Mouse (Mus musculus) erythroblast, adult 5-6 weeks (primary cell): ENCODE results near the gene Ophn1. TPM values are rescaled to one million over a fixed set of nuclear protein-coding genes. Genes with fewer than 3 reads are reported as not detected.

Experiments used
- ATAC-seq: replicated peaks from 2 replicates; pipeline ENCODE4 v1.8.0; 2016; ENCODE audit warnings: moderate number of reproducible peaks, mild to moderate bottlenecking, moderate TSS enrichment, inconsistent platforms; ENCODE audit not compliant: poor library complexity, low FRiP score, severe bottlenecking
- total RNA-seq, 2 experiments: library from RNA; stranded (forward) in 1 of 2; stranded (reverse) in 1 of 2; fragments of 150-400 nt in 1 of 2; fragments of 200-764, 138-1000 nt in 1 of 2; gene quantifications; 2 replicates each; pipeline versions ENCODE4 v1.2.3 to v1.2.4; 2015 to 2017; ENCODE audit warnings: low replicate concordance in 2 of 2

The Ophn1 gene
- total RNA-seq, 2 experiments from 2014 or later = 0.34 to 3.3 TPM

DNA sequence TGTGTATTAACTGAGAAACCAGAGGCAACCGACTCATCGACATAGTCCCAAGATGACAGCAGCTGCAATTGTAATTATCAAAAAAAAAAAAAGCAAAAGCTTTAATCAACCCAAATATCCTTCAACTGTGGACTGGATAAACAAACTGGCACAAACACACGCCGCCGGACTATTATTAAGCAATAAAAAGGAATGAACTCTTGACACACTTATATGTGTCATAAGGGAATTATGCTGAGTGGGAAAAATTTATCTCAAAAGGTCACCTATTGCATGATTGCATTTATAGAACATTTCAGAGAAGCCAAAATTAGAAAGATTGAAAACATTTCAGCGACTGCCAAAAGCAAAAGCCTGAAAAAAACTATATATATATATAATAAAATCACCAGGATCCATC is 40.0 kb downstream of the Ophn1 start:
- ATAC-seq = no peak

DNA sequence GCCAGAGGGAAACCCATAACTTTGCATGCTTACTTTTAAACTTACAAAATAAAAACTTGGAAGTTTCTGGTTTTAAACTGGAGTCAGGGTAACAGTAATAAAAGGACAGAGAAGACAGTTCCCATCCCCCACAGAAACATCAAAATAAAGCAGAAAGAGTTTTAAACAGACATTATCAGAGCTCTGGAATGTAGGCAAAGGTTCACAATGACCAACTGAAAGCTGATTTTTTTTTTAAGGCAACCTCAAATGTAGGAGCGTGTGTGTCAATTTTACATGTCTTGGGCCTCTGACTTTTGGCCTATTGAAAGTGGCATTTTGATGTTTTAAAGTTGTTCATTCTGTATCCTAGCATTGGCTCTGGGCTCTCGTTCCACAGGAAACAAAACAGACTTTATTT is 49.2 kb downstream of the Ophn1 start:
- ATAC-seq = no peak

DNA sequence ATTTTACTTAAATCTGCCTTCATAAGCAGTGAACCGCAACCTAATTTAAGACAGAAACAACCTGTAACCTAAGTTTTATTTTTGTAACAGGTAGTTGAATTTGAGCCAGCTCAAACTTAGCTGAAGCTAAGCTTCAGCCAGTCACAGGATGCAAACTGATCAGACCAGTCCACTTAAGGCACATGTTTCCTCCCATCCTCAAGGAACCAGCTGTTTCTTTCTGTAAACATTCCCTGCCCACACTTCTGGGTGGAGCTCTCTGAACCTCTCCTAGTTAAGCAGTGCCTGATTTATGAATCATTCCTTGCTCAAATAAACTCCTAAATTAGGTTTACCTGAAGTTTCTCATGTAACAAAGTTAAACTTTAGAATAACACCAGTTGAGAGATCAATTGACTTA is 54.8 kb downstream of the Ophn1 start:
- no peak for ATAC-seq

DNA sequence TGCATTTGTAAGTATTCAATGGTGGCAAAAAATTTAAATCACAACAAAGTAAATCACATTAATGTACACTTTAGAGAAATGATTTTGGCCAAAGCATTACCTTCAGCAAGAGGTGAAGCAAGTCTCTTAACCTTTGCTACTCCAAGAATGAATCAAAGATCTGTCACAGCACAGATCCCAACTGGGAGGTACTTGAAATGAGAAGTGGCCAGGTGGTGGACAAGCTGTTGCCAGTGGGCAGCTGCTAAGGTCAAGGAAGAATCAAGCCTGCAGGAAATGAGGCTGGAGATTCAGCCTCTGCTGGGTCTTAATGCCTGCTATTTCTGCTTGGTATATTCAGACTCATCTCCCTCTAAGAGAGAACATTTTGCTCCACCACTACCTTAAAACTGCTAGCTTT is 87.0 kb downstream of the Ophn1 start:
- no peak for ATAC-seq

DNA sequence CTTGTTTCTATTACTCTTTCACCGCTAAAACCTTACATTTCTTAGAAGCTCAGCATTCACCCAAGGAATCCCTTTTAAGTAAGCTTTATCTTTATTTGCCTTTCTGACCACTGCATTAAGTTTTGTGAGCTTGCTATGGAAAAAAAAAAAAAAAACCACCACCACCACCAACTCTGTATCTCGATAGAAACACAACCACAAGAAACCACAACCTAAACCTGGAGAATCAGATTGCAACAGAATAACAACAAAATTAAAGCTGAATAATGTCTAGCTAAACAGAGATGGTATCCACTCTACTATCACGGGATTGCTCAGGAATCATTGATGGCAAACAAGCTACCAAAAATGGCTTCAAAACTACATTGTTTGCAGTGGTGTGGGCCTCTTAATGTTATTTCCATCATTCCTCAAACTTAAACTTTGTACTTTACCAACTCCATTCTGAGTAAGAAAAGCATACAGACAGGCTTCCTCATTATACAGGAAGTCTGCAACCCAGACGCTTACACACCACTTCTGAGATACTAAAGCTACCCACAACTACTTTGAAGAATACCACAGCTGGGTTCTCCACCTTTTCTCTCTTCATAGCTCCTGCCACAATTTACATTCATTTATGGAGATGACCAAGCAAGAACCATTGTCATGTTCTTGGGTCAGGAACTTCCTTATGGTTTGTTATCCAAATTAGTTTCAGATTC is 116.4 kb downstream of the Ophn1 start:
- no peak for ATAC-seq

DNA sequence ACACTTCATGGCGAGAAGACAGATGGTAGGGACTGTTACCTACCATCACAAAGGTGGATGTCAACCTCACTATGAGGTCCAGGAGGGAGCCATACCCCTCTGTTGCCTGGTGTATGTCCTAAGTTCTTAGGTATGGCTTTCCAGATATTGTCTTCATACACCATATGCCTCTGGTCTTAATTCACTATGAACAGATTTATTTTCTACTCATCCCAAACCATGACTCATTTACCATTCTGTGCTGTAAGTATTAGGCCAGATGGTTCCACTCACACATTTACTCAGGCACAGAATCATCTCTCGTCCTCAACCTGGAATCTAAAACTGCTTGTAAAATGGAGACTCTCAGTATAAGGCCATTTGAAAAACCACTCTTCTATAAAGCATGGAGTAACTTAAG is 135.7 kb downstream of the Ophn1 start:
- no peak for ATAC-seq

DNA sequence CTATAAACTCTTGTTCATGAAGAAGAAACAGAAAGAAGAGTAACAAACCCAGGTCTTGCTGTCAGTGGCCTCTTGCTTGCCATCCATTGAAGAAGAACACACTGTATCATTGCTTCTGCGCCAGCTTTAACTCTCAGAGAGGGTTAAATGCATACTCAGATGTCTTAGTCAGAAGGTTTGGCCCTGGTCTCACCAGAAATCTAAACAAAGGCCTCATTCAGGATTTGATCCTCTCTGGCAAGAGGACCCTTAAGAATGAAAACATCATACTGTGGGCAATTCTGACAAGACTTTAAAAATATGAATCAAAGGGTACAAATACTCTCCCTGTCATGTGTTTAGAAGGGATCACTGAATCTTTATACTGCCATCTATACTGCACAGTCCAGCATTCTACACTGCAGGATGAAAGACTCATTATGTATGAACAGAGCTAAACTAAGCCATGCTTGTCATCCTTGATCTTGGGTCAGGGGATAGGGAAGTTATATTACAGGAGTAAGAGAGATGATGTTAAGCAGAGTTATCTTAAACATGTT is 139.5 kb downstream of the Ophn1 start:
- ATAC-seq = no peak

DNA sequence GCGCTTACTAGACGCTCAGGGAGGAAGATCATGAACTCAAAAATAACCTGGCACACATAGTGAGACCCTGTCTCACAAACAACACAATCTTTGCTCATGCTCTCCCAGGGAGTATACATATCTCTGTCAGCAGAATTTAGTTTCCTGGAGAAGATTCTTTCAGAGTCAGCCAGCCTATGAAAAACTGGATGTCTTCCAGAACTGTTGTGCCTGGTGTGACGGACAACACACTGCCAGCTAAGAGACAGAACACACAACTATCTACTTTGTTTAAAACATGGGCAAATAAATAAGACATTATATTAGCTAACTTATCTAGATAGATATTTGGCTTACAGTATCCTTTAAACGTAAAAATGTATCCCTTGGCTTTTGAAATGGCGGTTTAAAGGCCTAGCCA is 154.1 kb downstream of the Ophn1 start:
- no peak for ATAC-seq

DNA sequence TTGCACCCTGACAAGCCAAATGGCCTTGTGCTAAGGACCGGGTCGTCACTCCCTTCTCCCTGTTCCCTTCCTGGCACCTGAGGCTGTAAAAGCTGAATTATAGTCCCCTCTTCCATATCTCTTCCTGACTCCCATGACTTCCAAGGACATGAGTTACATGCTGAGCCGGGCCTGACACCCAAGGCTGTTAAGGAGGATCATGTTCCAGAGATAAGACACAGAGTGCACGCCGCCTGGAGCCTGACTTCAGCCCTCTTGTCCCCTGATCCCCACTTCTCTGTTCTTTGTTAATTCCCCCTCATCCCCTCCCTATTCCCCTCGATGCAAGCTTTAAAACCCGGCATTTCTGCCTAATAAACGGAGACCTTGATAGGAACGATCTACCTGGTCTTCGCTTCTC is 167.8 kb downstream of the Ophn1 start:
- no peak for ATAC-seq

DNA sequence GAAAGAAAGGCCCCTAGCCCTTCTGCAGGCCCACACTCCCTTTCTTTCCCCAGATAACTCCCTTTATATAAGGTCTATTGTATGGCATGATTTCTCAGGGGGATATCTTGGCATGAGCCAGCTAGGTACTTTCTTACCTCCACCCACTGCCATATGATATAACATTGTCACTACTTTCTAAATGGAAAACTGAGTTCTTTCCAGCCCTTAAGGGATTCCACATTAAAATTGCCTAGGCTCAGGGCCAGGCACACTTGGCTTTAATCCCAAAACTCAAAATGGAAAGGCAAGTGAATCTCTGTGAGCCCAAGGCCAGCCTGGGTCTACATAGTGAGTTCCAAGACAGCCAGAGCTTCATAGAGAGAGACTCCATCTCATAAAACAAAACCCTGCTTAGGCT is 183.1 kb downstream of the Ophn1 start:
- ATAC-seq = no peak

DNA sequence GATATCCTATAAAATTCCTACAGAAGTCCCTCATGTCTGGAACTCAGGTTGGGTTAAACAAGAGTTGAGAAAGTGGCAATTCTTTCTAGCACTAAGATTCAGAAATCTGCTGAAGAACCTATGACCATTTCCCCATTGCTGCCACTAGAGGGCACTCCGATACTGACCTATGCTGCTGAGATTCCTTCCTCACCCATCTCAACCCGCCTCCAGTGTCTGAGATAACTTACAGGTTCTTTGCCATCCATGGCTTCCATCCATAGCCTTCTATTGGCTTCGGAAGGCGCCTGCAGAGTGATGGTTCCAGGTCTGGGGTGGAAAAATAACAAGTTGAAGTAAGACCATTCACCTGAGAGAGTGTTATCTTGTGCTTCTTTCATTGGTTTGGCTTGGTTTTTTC is 189.2 kb downstream of the Ophn1 start:
- no peak for ATAC-seq

DNA sequence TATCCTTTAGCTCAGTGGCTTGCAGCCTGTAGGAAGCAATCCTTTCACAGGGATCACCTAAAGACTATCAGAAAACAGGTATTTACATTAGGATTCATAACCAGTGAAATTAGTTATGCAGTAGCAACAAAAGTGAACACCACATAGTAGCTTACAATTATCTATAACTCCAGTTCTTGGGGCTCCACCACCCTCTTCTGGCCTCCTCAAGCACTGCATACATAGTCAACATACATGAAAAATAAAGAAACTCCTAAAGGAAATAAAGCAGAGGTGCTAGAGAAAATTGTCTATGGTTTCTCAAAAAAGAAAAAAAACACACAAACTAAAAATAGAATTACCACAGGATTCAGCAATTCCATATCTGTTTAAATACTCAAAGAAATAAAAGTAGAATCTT is 208.2 kb downstream of the Ophn1 start:
- ATAC-seq = no peak

DNA sequence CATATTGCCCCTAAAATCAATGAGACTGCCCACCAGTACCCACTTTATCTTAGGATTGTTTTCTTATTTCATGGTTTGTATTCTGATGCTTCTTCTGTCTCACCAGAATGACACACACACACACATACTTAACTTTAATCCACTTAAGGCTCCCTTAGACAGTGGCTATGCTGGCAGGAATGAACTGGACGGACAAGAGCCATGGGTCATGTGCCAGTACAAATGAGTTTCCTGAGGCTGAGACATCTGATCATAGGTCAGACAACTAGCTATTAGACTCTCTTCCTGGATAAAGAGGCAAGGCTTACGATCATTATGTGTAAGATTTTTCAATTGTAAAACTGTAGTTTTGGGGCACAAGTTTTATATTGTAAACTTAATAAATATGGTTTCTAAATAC is 209.5 kb downstream of the Ophn1 start:
- ATAC-seq = no peak

DNA sequence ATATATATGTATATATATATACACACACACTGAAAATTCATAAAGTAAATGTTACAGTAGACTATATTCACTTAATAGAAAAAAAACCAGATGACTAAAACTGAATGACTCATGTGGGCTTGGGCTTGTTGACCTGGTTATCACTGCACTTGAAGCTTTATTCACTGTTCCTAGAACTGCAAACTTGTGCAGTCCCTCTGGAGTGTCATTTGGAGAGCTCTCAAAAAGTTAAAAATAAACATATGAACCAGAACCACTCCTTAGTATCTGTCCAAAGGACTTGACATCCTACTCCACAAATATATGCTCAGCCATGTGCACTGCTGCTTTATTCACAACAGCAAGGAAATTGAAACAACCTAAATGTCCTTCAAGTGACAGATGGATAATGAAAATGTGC is 219.8 kb downstream of the Ophn1 start:
- no peak for ATAC-seq

DNA sequence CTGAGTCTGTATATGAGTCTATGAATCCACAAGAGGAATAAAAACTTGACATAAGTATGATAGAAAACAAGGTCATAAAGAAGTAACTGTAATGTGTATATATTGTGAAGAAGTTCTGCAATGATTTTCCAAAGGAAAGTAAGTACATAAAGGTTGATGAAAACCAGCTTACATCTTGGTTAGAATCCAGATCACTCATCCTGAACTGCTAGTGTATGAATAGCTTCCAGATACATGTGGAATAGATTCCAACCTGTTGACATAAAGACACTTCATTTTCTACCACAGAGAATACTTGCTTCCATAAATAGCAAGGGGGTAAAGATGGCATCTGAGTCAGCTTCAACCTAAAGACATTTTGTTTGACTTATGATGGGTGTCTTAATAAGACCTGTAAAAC is 239.4 kb downstream of the Ophn1 start:
- no peak for ATAC-seq

DNA sequence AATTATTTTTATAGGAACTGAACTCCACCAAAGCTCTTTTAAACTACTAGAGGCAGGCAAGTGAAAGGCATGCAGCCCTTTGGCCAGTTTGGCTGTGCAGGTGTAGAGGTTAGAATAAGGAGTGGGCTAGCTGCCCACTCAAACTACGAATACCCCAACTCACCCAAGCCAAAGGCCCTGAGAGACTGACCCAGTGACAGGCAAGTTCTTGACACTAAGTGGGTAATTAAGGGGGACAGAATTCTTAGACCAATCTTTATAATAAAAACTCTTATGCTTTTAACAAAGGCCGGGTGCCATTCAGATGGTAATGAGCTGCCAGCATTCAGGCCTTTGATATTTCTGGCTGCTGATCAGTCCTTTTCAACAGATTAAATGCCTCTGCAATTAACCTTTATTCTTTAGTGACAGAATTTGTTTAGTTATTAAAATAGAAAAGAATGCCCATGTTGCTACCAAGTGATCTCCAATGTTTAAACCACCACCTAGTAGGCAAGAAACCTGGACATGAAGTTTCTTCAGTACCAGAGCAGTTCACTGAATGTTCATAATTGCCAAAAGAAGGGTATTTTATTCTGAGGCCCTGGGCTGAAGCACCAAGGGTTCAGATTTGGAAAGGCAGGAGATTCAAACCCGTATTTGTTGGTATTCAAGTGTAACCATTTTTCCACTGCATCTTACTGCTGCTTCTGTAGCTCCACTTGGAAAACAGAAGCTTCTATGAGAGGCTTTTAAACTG is 262.0 kb downstream of the Ophn1 start:
- no peak for ATAC-seq

DNA sequence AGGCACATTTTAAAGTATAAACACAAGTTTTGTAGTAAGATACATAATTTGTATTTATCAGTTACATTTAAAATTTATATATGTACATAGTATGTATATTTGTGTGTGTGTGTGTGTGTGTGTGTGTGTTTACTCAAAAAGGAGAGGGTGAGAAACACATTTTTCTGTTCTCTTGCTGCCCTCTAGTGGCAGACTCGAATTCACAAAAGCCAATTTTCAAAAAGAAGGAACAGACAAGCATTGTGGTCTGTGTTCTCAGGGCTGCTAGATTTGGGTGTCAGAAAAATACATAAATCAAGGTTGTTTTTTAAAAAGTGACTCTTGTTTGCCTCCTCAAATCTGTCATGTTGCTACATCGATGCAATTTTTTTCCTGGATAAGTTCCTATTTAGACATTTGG is 272.0 kb downstream of the Ophn1 start:
- no peak for ATAC-seq

DNA sequence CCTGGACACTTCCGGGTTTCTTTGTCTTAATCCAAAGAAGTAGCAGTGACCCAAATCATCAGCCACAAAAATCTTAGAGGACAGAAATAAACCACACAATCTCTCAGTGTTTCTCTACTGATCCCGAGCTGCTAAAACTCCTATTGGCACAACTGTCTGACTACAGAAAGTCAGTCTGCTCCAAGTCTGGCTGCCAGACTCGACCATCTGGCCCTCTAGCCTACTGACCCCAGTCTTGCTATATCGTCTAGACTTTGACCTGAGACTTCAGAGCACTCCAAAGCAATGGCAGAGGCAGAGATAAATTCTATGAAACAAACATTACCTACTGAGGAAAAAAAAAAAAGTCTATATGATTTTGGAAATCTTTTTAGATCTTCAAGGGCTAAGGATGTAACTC is 273.4 kb downstream of the Ophn1 start:
- ATAC-seq = no peak

DNA sequence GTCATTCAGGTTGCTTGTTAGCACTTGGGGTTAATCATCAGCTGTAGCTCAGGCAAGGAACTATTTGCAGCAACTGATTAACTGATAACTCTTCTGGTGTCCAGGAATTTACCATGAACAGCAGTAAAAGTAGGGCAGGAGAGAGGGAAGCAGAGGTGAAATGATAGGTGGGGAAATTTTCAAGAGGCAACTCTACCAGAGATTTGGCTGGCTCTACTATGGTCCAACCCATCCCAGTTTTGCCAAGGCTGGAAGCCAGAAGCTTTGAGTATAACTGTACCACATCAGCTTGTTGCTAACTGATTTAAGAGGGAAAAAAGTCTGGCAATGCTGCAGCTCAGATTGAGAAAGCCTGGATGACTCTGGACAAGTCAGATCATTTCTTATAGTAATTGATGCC is 316.6 kb downstream of the Ophn1 start:
- no peak for ATAC-seq

DNA sequence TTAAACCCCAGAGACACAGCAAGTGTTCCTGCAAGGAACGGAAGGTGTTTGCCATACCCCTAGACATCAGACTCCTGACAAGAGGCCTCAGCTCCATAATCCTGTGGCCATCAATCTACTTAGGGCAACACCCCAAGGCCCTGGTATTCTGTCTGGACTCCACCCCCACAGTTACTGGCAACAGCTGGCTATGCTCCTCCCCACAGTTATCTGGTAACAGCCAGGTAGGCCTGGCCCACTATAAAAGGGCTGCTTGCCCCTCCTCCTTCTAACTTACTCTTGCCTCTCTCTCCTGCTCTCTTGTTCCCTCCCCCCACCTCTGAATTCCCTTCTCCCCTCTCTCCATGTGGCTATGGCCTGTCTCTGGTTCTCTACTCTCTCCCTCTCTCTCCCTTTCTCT is 344.4 kb downstream of the Ophn1 start:
- no peak for ATAC-seq

DNA sequence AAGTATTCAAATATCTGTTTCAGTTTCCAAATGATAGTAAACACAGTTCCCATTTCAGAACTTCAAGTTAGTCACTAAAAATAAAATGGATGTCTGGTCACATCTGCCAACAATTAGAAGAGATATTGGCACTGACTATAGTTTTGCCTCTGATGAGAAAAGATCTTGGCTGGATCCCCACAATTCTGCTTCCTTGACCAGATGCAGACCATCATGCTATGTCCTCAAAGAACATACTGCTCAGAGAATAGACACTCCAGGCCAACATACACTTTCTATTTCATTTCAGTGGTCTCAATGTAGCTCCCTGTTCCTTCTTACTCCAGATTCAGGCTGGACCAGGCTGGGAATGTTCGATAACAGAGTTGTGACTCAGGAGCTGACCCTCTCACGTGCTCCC is 375.5 kb downstream of the Ophn1 start:
- no peak for ATAC-seq
